23 mouse cellular contexts compared by ENCODE assay signal in the genomic region with DNA sequence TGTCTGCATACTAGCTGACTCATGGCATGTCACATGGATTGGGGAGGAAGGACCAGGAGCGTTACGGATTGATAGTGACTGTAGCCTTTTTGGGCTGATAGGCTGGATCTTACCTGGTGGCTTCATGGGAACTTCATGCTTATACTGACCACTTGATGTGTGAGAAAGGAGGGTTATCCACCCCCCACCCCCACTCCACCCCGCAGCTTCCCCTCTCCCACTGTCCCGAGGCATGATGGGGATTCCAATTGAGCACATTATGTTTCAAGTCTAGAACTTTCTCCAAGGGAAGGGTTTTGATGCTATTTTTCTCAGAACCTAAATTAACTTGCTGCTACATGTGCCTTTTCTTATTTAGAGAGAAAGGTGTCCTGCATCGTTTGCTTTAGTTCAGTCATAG. TPM values are rescaled to one million over a fixed set of nuclear protein-coding genes. Genes with fewer than 3 reads are reported as not detected.
DNase-seq lines count a peak whose midpoint lies in the region; ATAC-seq and TF ChIP-seq lines count a peak whose summit lies in the region.
"Had no signal": no experiment of that assay in that cellular context is flagged by ENCODE, and none has a peak within 500 bp of the region (broad histone marks: within the 10 kb centered on the region; RNA-seq: fewer than 3 reads in every experiment).

No protein-coding gene starts in this region.

- H3K4me3 ChIP-seq in intestine, embryonic 15.5 days (replicated peaks): no peak overlapping the region
- H3K4me3 ChIP-seq in intestine, postnatal 0 days (ENCODE audit: low read depth, low read length): no peak overlapping the region
- H3K4me3 ChIP-seq in midbrain, embryonic 11.5 days (ENCODE audit: low read depth, low read length): no peak overlapping the region
- no peak overlapping the region for H3K4me3 ChIP-seq in midbrain, embryonic 16.5 days (ENCODE audit: low read depth, low read length)
- no peak overlapping the region for H3K4me3 ChIP-seq in midbrain, embryonic 13.5 days (replicated peaks)
- no peak overlapping the region for H3K4me3 ChIP-seq in midbrain, embryonic 14.5 days (replicated peaks; ENCODE audit: low read depth, low read length)
- H3K4me3 ChIP-seq in neural tube, embryonic 14.5 days (ENCODE audit: low read depth, low read length): no peak overlapping the region

- H3K27me3 ChIP-seq in intestine, embryonic 15.5 days (replicated peaks): no peaks in the 10 kb centered on the region
- H3K27me3 ChIP-seq in intestine, postnatal 0 days (replicated peaks; ENCODE audit: control insufficient read depth, insufficient read depth, low read length): no peaks in the 10 kb centered on the region
- H3K27me3 ChIP-seq in midbrain, embryonic 11.5 days (ENCODE audit: control insufficient read depth, insufficient read depth, low read length): no peaks in the 10 kb centered on the region
- no peaks in the 10 kb centered on the region for H3K27me3 ChIP-seq in midbrain, embryonic 16.5 days (ENCODE audit: control insufficient read depth, insufficient read depth, low read depth, low read length)
- no peaks in the 10 kb centered on the region for H3K27me3 ChIP-seq in midbrain, embryonic 13.5 days
- H3K27me3 ChIP-seq in midbrain, embryonic 14.5 days (ENCODE audit: control insufficient read depth, insufficient read depth, low read length): no peaks in the 10 kb centered on the region
- no peaks in the 10 kb centered on the region for H3K27me3 ChIP-seq in neural tube, embryonic 14.5 days (ENCODE audit: control insufficient read depth, insufficient read depth, low read length)
- H3K27me3 ChIP-seq: CH12.LX, Patski had no signal

- no peak overlapping the region for H3K27ac ChIP-seq in intestine, embryonic 15.5 days
- H3K27ac ChIP-seq in intestine, postnatal 0 days (ENCODE audit: low read depth, low read length): no peak overlapping the region
- H3K27ac ChIP-seq in midbrain, embryonic 11.5 days (ENCODE audit: low read depth, low read length): no peak overlapping the region
- no peak overlapping the region for H3K27ac ChIP-seq in midbrain, embryonic 16.5 days (ENCODE audit: low read length)
- H3K27ac ChIP-seq in midbrain, embryonic 13.5 days: no peak overlapping the region
- H3K27ac ChIP-seq in midbrain, embryonic 14.5 days (replicated peaks; ENCODE audit: low read depth, low read length): no peak overlapping the region
- no peak overlapping the region for H3K27ac ChIP-seq in neural tube, embryonic 14.5 days (ENCODE audit: low read depth, low read length)

- 0 out of 2 replicates have a peak, but pooled peaks have one; percentile 26 for ATAC-seq in intestine, embryonic 15.5 days
- no peak for ATAC-seq in intestine, postnatal 0 days
- ATAC-seq in midbrain, embryonic 11.5 days (ENCODE audit: low FRiP score): no peak
- ATAC-seq in midbrain, embryonic 16.5 days: no peak
- peak; percentile 52; the same call in 1 of the 2 replicates for ATAC-seq in midbrain, embryonic 13.5 days
- no peak for ATAC-seq in midbrain, embryonic 14.5 days (ENCODE audit: low FRiP score, low TSS enrichment)
- peak; percentile 25; the same call in 1 of the 2 replicates for ATAC-seq in neural tube, embryonic 14.5 days (ENCODE audit: low read depth)
- ATAC-seq: activated CD4-positive, CD25-positive, alpha-beta regulatory T cell, adult 4 months; CD4-positive, CD25-positive, alpha-beta regulatory T cell, adult 4 months; Patski had no signal

- 90% methylated on average over 5 of the region's 5 CpGs for WGBS in intestine, embryonic 15.5 days
- WGBS in intestine, postnatal 0 days: 82% methylated on average over 5 of the region's 5 CpGs
- WGBS in midbrain, embryonic 11.5 days: 94% methylated on average over 5 of the region's 5 CpGs
- WGBS in midbrain, embryonic 16.5 days: 96% methylated on average over 5 of the region's 5 CpGs
- WGBS in midbrain, embryonic 13.5 days: 99% methylated on average over 5 of the region's 5 CpGs
- 96% methylated on average over 5 of the region's 5 CpGs for WGBS in midbrain, embryonic 14.5 days
- 97% methylated on average over 5 of the region's 5 CpGs for WGBS in neural tube, embryonic 14.5 days

- no peak overlapping the region for H3K9ac ChIP-seq in intestine, embryonic 15.5 days
- no peak overlapping the region for H3K9ac ChIP-seq in intestine, postnatal 0 days (ENCODE audit: low read depth, low read length)
- no peak overlapping the region for H3K9ac ChIP-seq in midbrain, embryonic 11.5 days (ENCODE audit: low read length)
- H3K9ac ChIP-seq in midbrain, embryonic 16.5 days (ENCODE audit: low read depth, low read length): no peak overlapping the region
- no peak overlapping the region for H3K9ac ChIP-seq in midbrain, embryonic 13.5 days (replicated peaks)
- H3K9ac ChIP-seq in midbrain, embryonic 14.5 days (replicated peaks; ENCODE audit: low read length): no peak overlapping the region
- H3K9ac ChIP-seq in neural tube, embryonic 14.5 days (replicated peaks; ENCODE audit: low read depth, low read length): no peak overlapping the region

- H3K9me3 ChIP-seq in intestine, embryonic 15.5 days: no peaks in the 10 kb centered on the region
- no peaks in the 10 kb centered on the region for H3K9me3 ChIP-seq in intestine, postnatal 0 days (ENCODE audit: control insufficient read depth)
- no peaks in the 10 kb centered on the region for H3K9me3 ChIP-seq in midbrain, embryonic 11.5 days (ENCODE audit: control insufficient read depth, low read length)
- no peaks in the 10 kb centered on the region for H3K9me3 ChIP-seq in midbrain, embryonic 16.5 days (replicated peaks; ENCODE audit: control insufficient read depth, low read length, poor library complexity, severe bottlenecking)
- no peaks in the 10 kb centered on the region for H3K9me3 ChIP-seq in midbrain, embryonic 13.5 days
- H3K9me3 ChIP-seq in midbrain, embryonic 14.5 days (ENCODE audit: control insufficient read depth, low read length): no peaks in the 10 kb centered on the region
- no peaks in the 10 kb centered on the region for H3K9me3 ChIP-seq in neural tube, embryonic 14.5 days (ENCODE audit: control insufficient read depth, low read length)
- H3K9me3 ChIP-seq: G1E had no signal

- no peak overlapping the region for H3K4me2 ChIP-seq in intestine, embryonic 15.5 days (replicated peaks)
- H3K4me2 ChIP-seq in intestine, postnatal 0 days (replicated peaks; ENCODE audit: low read depth): no peak overlapping the region
- no peak overlapping the region for H3K4me2 ChIP-seq in midbrain, embryonic 11.5 days
- H3K4me2 ChIP-seq in midbrain, embryonic 16.5 days (ENCODE audit: low read length): no peak overlapping the region
- H3K4me2 ChIP-seq in midbrain, embryonic 13.5 days (replicated peaks): no peak overlapping the region
- no peak overlapping the region for H3K4me2 ChIP-seq in midbrain, embryonic 14.5 days (ENCODE audit: low read length)
- no peak overlapping the region for H3K4me2 ChIP-seq in neural tube, embryonic 14.5 days (ENCODE audit: low read depth, low read length)

- DNase-seq in midbrain, embryonic 11.5 days (ENCODE audit: low spot score, missing footprints): peak; percentile 53
- DNase-seq in midbrain, embryonic 14.5 days: no peak
- no peak for DNase-seq in neural tube, embryonic 10.5 days (ENCODE audit: extremely low spot score, low spot score)
- DNase-seq: adrenal gland, adult 2 months; adrenal gland, adult 8-10 months; adrenal gland, postnatal 10 days; adrenal gland, postnatal 14 days; adrenal gland, postnatal 25 days; adrenal gland, postnatal 36 days; B cell, adult 2 months; cerebellum, adult 11 months; cerebellum, adult 11-12 months had no signal

- no peak for TF ChIP-seq CTCF in intestine, postnatal 0 days (IDR thresholded peaks at IDR 0.05; ENCODE audit: low read depth)

- H3K4me1 ChIP-seq in intestine, embryonic 15.5 days (replicated peaks): no peaks in the 10 kb centered on the region
- H3K4me1 ChIP-seq in intestine, postnatal 0 days (replicated peaks; ENCODE audit: control insufficient read depth, insufficient read depth, low read length): no peaks in the 10 kb centered on the region; the same call in 1 of the 2 replicates
- no peaks in the 10 kb centered on the region for H3K4me1 ChIP-seq in midbrain, embryonic 11.5 days (ENCODE audit: control insufficient read depth, insufficient read depth, low read length)
- no peaks in the 10 kb centered on the region for H3K4me1 ChIP-seq in midbrain, embryonic 16.5 days (ENCODE audit: control insufficient read depth, insufficient read depth, low read length)
- no peaks in the 10 kb centered on the region for H3K4me1 ChIP-seq in midbrain, embryonic 13.5 days (replicated peaks)
- no peaks in the 10 kb centered on the region for H3K4me1 ChIP-seq in midbrain, embryonic 14.5 days (ENCODE audit: control insufficient read depth, insufficient read depth, low read length)
- H3K4me1 ChIP-seq in neural tube, embryonic 14.5 days (ENCODE audit: control insufficient read depth, insufficient read depth, low read length): no peaks in the 10 kb centered on the region

- peaks cover 7% of the 10 kb centered on the region; the same call in 1 of the 2 replicates for H3K36me3 ChIP-seq in intestine, embryonic 15.5 days
- peaks cover 37% of the 10 kb centered on the region for H3K36me3 ChIP-seq in intestine, postnatal 0 days (ENCODE audit: control insufficient read depth, insufficient read depth)
- H3K36me3 ChIP-seq in midbrain, embryonic 11.5 days (ENCODE audit: control insufficient read depth, insufficient read depth, low read length): peaks cover 10% of the 10 kb centered on the region; the same call in 1 of the 2 replicates
- H3K36me3 ChIP-seq in midbrain, embryonic 16.5 days (ENCODE audit: control insufficient read depth, insufficient read depth, low read length): no peaks in the 10 kb centered on the region; the same call in 1 of the 2 replicates
- H3K36me3 ChIP-seq in midbrain, embryonic 13.5 days: peaks cover 27% of the 10 kb centered on the region
- H3K36me3 ChIP-seq in midbrain, embryonic 14.5 days (ENCODE audit: control insufficient read depth, insufficient read depth, low read length): peaks cover 17% of the 10 kb centered on the region
- H3K36me3 ChIP-seq in neural tube, embryonic 14.5 days (ENCODE audit: control insufficient read depth, insufficient read depth, low read length): peaks cover 4% of the 10 kb centered on the region; the same call in 1 of the 2 replicates

RNA-seq across cellular contexts. Expression of gene 1810049J17Rik, which starts 36.7 kb away (rescaled TPM):
- polyA plus RNA-seq in intestine, embryonic 15.5 days (2015; fragmentation: Nextera tagmentation; extraction: Ambion mirVana): 0.69 and 1.8 TPM in 2 replicates
- 6.5 and 6.9 TPM in 2 replicates for polyA plus RNA-seq in intestine, postnatal 0 days (2015; fragmentation: Nextera tagmentation; extraction: Ambion mirVana)
- 0.94 and 2.5 TPM in 2 replicates for polyA plus RNA-seq in midbrain, embryonic 11.5 days (2014; fragmentation: Nextera tagmentation; extraction: Ambion mirVana)
- polyA plus RNA-seq in midbrain, embryonic 16.5 days (2015; fragmentation: Nextera tagmentation; extraction: Ambion mirVana): not detected in 2 replicates
- polyA plus RNA-seq in midbrain, embryonic 13.5 days (2015; fragmentation: Nextera tagmentation; extraction: Ambion mirVana): 0.67 TPM in 1 of 2 replicates, not detected in the other
- 1.6 and 1.7 TPM in 2 replicates for polyA plus RNA-seq in midbrain, embryonic 14.5 days (2014; fragmentation: Nextera tagmentation; extraction: Ambion mirVana)
- 0.99 TPM in 1 of 2 replicates, not detected in the other for polyA plus RNA-seq in neural tube, embryonic 14.5 days (2014; fragmentation: Nextera tagmentation; extraction: Ambion mirVana)
- polyA plus RNA-seq: activated CD4-positive, CD25-positive, alpha-beta regulatory T cell, adult 4 months; brain, embryonic 14.5 days; CD4-positive, CD25-positive, alpha-beta regulatory T cell, adult 4 months had no signal

RNA-seq across cellular contexts. Expression of gene Golph3, which starts 37.1 kb away (rescaled TPM):
- 79.5 and 85.1 TPM in 2 replicates for polyA plus RNA-seq in intestine, embryonic 15.5 days (2015; fragmentation: Nextera tagmentation; extraction: Ambion mirVana)
- 67.9 and 70.0 TPM in 2 replicates for polyA plus RNA-seq in intestine, postnatal 0 days (2015; fragmentation: Nextera tagmentation; extraction: Ambion mirVana)
- polyA plus RNA-seq in midbrain, embryonic 11.5 days (2014; fragmentation: Nextera tagmentation; extraction: Ambion mirVana): 114 and 118 TPM in 2 replicates
- polyA plus RNA-seq in midbrain, embryonic 16.5 days (2015; fragmentation: Nextera tagmentation; extraction: Ambion mirVana): 61.6 and 61.7 TPM in 2 replicates
- 68.6 and 70.8 TPM in 2 replicates for polyA plus RNA-seq in midbrain, embryonic 13.5 days (2015; fragmentation: Nextera tagmentation; extraction: Ambion mirVana)
- polyA plus RNA-seq in midbrain, embryonic 14.5 days (2014; fragmentation: Nextera tagmentation; extraction: Ambion mirVana): 74.5 and 88.2 TPM in 2 replicates
- 92.0 and 102 TPM in 2 replicates for polyA plus RNA-seq in neural tube, embryonic 14.5 days (2014; fragmentation: Nextera tagmentation; extraction: Ambion mirVana)

Comparison
In these comparisons a context has a peak if more than half of its experiments do, and no peak if none do; other contexts are left out.
1. ATAC-seq: peak in intestine, embryonic 15.5 days (single experiment), midbrain, embryonic 13.5 days (single experiment) and neural tube, embryonic 14.5 days (single experiment); none in intestine, postnatal 0 days (single experiment), midbrain, embryonic 11.5 days (single experiment), midbrain, embryonic 16.5 days (single experiment) and midbrain, embryonic 14.5 days (single experiment).